Mouse (Mus musculus): ENCODE measurements at regions not wholly inside any gene's neighbourhood (a gene's known extent, or its start where the extent isn't known, plus 50 kb on each side); places are given as distances from the start of the nearest gene placed in this dataset.

DNA sequence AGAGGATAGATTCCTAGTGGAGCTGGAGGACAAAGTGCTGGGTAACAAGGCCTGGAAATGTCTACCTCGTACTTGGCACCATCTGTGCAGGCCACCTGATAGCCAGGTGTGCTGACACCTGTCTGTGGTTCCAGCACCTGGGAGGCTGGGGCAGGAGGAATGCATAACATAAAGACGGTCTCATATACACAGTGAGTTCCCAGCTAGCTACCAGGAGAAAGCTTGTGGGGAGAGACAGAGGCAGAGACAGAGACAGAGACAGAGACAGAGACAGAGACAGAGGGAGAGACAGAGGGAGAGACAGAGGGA is 299.7 kb upstream of the Cd180 start:
- DNase-seq: no peak

DNA sequence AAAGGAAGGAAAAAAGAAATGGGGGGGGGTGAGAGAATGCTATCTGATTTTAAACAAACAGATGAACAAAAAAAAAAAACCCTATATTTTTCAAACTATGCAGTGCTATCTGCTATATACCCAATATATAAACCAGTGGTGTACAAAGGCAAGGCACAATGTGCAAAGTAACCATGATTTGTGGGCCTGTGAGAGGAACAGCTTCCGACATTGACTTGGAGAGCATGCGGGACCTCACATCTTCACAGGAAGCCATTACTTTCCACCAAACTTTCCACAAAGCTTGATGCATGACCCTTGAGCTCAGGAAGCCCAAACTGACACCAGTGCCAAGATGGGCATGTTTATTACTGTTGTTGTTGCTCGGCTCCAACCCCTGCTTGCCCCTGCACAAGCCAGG is 299.3 kb upstream of the Cd180 start:
- DNase-seq: no peak

DNA sequence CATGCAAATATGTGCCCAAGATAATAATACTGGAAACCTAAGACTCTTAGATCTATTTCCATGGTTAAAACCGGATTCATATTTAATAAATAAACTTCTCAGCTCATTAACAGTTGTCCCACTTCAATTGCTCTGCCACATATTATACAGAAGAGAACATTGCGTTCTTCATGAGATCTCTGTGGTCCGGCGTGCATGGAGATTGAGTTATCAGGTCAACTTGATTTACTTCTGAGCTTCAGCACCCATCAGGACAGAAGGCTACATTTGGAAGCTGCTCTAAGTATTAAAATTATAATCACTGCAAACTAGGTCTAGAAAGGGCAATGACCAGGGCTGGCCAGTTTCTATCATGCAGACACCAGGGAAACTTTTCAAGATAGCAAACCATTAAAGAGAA is 295.9 kb upstream of the Cd180 start:
- DNase-seq: no peak

DNA sequence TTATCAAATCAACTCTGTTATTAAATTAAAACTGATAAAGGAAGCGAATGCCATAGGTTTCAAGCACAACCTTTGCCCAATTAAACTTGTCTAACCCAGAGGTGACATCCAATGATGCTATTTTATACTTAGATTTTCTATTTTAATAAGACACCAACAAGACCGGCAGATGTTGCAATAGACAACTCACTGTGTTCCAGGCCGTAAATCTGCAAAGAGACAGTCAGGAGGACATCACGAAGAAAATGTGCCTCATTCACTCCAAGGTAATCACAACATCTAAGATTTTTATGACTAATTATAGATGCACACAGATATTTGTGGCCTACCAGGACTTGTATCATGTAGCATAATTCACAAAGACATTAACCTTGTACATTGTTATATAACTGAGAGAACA is 281.5 kb upstream of the Cd180 start:
- no peak for DNase-seq

GRCm38 (mm10) chr13:102434372-102434954 is 258.9 kb upstream of the Cd180 start:
- DNase-seq: no peak

- DNase-seq: no peak
Observed at GRCm38 (mm10) chr13:102442676-102443075, 250.7 kb upstream of the Cd180 start.

DNA sequence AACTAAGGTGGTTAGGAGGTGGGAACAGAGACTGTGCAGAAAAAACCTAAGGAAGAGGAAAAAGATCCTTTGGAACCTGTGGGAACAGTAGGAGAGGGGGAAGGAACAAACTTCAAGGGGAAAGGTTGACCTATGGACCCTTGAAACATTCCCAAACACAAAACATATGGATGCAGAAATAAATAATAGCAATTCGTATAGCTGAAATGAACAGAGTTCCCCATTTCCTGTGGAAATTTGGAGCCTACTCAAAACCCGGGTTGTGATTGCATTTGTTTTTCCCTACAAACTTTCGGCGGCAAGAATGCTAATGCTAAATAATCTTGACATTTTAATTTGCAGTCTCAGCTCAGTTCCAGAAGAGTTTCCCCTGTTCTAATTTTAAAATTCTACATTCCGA is 246.0 kb upstream of the Cd180 start:
- DNase-seq: no peak

- DNase-seq: peak; percentile 12
Observed at GRCm38 (mm10) chr13:102449416-102450121, 243.8 kb upstream of the Cd180 start.

DNA sequence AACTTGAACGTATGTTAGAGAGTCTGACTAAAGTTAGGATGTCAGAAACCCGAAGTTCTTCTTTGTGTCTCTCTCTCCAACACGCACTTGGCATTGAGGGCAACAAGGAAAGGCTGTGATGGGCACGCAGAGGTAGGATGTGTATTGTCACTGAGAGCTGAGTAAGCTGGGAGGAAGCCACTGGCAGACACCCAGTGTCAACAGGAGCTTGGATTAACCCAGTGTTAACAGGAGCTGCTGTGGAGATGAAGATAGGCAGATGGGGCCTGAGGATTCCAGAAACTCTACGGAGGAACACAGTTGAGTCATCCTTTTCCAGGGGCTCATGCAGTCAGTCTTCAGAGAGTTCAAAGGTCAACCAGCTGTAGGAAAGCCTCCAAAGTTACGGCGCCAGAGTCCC is 242.2 kb upstream of the Cd180 start:
- DNase-seq: no peak

- peak; percentile 36 for DNase-seq
Observed at GRCm38 (mm10) chr13:102458711-102459110, 234.6 kb upstream of the Cd180 start.

- DNase-seq: no peak
Observed at GRCm38 (mm10) chr13:102463993-102464392, 229.4 kb upstream of the Cd180 start.

DNA sequence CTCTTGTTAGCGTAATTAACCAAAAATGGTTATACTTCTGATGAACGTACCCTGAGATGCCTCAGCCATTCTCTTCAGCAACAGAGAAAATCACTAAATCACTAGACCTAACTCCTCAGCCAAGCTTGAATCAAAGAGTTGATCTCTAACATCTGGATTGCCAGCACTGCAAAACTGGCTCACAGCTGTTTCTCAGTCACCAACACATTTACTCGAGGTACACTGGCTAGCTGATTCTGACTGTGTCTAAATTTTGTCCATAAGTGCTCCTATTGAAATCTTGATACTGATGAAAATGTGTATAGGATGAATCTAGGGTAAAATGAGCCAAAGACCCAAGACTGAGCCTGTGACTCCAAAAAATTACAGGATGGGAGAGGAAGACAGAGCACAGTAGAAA is 211.5 kb upstream of the Cd180 start:
- no peak for DNase-seq

- no peak for DNase-seq
Observed at GRCm38 (mm10) chr13:102482451-102482850, 210.9 kb upstream of the Cd180 start.

DNA sequence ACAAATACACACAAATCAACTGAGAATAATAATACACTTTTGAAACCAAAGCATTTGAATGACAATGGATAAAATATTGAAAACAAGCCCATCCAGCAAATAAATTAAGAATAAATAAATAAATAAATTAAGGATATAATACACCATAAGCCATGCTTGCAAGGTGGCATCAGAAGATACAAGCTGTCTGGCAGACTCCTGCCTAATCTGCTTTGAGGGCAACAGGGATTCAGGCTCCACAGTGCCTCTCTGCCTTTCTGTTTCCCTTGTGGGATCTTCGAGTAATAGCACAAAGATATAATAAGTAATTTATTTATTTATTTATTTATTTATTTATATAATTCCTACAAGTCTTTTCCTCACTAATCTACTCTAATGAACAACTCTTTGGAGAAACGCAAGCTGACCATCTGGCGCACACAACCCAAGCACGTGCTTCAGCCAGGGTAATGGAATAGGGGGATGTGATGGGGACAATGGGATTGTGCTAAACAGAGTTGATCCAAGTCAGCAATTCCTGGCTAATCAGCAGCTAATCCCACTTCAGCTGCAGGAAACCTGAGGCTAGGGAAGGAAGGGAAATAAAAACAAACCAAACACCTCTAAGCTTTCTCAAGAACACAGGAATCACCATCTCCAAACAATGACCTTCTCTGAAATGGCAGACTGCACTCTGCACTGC is 205.8 kb upstream of the Cd180 start:
- peak; percentile 91 for DNase-seq

DNA sequence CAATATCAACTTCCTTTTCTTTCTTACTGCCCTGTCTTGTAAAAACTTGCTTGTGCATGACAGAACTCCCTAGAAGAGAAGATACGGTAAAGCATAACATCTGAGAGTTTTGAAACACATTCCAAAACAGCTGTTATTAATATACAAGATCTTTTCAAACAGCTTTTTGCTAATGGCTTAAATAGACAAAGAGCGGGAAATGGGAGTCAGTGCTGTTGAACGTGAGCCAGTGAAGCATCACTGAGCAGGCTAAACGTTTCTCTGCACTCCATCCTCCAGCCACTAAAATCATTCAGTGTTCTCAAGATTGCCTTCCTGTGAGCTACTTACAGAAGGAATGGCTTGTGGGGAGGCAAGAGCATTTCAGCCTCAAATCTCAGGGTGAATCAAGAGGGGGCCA is 202.0 kb upstream of the Cd180 start:
- DNase-seq: no peak

GRCm38 (mm10) chr13:102504157-102504947 is 189.0 kb upstream of the Cd180 start:
- peak; percentile 93 for DNase-seq

DNA sequence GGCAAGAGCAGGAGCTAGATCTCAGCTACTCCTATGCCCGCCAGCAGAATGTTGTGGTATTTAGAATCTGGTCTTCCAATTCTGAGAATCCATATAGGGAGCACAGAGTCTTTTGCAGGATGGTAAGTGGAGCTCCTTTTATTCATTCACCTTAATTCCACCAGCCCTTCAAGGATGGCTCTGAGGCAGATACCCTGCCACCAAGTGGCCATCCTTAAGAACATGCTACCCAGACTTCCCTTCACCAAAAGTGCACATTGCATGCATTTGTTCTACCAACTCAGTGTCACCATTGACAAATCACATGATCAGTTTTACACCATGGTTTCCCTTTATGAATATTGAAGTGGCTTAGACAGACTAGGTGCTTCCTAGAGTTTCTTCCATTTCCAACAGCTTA is 186.1 kb upstream of the Cd180 start:
- no peak for DNase-seq

- DNase-seq: no peak
Observed at GRCm38 (mm10) chr13:102507916-102508315, 185.4 kb upstream of the Cd180 start.

GRCm38 (mm10) chr13:102510733-102511279 is 182.6 kb upstream of the Cd180 start:
- no peak for DNase-seq

- DNase-seq: no peak
Observed at GRCm38 (mm10) chr13:102518169-102518882, 175.0 kb upstream of the Cd180 start.

GRCm38 (mm10) chr13:102521427-102521826 is 171.9 kb upstream of the Cd180 start:
- no peak for DNase-seq

DNA sequence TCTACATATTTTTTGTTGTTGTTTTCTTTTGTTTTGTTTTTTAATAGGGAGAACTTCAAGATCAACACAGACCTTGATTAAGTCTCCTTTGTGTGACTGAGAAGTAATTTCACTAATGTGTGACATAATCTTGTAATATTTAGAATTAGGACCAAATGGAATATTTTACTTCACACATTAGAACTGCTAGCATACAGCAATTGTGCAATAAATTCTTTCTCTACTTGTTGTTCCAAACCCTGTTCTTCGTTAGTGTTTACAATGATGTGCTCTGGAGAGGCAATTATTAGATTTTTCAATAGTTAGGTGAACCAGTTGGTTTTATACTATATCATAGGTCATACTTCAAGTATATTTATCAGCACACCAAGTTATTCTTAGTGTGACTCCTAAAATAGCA is 171.3 kb upstream of the Cd180 start:
- DNase-seq: no peak

Data from retina, postnatal 1 day (tissue).